Mouse (Mus musculus) hindlimb bud, embryonic 11.5 days (tissue): ENCODE measurements at regions not wholly inside any gene's neighbourhood (a gene's known extent, or its start where the extent isn't known, plus 50 kb on each side); places are given as distances from the start of the nearest gene placed in this dataset.
"Not testable (repeated sequence)": the region's sequence is repeated elsewhere in the genome, so short reads cannot be mapped to it uniquely, and the experiment has no call there.

Experiments used
- DNase-seq: peaks from one replicate; pipeline ENCODE4 v3.0.0-alpha.2; 2012; ENCODE audit warnings: low read depth, low spot score; ENCODE audit errors: extremely low spot score

DNA sequence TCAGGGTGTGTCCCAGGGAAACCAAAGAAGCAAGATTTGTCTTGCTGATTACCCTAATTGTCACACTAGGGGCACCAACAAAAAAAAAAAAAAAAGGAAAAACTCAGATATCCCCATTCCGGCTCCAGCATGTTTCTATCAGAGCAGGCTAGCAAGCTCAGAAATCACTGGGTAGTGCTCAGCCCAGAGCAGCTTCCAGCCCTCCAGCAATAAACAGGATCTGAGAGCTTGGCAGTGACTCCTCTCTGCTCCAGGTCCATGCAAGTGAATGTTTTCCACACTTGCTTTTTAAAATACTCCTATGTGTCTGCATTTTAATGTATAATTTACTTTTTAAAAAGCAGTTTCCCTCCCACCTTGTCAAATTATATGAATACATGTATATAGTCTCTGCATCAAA is 290.8 kb downstream of the Car8 start:
- DNase-seq = no peak

DNA sequence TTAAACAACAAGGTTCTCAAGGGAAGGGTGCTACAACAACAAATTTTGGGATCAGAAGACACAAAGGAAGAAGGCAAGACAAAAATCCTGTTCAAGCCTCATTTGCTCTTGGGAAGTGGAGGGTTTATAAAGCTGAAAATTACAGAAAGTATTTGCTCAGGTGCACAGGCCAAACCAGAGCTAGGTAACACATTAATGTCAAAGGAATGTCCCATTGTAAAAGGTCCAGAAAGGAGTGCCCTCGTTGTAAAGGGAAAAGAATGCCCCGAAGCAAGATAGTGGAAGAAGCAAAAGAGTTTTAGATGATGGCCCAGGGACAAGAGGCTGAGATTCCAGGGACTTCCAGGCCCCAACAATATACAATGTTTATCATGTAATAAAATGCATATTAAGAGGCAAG is 317.3 kb downstream of the Car8 start:
- no peak for DNase-seq

DNA sequence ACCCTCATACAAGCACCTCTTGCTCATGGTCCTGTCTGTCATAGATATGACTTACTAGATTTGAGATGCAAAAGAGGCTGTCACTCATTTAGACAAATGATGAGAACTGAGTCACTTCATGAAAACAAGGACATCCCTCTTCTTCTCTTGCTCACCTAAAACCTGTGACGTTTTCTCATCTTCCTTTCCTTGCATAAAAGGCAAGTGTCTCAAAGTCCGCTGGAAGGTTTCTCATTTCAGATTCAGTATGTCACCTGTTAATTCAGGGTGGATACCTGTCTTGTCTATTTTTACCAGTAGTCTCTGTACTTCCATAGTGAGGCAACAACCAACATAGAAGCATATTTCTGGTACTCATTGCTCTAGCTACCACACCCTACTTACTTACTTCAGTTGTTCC is 325.6 kb downstream of the Car8 start:
- no peak for DNase-seq

DNA sequence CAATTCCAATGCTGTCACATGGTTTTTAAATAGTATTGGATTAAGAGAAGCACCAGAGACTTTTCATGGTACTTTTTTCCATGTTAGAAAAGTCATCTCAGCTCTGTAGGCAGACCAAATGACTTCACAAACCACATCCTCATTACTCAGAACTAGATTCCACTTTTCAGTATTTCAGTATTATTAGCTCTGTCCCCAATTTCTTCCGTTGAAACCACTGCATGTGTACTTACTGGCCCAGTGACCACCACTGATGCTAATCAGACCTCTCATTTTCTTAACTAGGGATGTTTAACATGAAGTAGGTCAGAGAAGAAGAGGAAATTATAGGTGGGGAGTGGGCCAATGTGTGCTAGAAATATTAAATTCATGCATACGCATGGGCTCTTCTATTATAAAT is 326.2 kb downstream of the Car8 start:
- DNase-seq = no peak

DNA sequence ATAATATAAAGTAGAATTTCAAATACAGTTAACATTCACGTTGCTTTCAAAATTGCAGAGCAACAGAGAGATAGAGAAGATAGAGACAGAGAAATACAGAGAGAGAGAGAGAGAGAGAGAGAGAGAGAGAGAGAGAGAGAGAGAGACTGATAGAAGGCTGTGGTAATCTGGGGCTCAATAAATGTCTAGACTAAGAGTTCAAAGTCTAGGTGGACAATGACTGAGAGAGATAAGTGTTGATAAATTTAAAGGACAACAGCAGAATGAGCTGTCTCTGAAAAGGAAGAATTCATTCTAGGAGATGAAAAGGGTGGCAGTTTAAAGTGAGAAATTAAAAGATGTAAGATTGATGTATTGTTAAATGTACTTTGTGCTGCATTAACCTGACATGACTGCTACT is 335.7 kb downstream of the Car8 start:
- DNase-seq = no peak

DNA sequence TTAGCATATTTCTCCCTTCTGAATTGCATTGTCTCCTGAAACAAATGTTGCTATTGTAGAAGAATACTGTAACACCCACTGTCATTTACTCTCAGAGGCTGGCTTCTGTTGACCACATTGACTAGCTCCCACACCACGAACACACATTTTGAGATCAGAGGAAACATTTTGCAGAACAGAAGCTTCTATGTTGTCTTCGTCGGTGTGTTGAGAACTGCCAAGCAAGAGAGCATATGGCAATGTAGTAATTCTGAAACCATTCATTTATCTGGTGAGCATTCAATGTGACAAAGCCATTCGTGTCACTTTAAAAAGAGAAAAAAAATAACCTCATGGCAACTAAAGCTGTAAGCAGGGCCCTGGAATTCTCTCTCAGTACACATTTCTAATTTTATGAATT is 343.9 kb downstream of the Car8 start:
- DNase-seq = no peak

DNA sequence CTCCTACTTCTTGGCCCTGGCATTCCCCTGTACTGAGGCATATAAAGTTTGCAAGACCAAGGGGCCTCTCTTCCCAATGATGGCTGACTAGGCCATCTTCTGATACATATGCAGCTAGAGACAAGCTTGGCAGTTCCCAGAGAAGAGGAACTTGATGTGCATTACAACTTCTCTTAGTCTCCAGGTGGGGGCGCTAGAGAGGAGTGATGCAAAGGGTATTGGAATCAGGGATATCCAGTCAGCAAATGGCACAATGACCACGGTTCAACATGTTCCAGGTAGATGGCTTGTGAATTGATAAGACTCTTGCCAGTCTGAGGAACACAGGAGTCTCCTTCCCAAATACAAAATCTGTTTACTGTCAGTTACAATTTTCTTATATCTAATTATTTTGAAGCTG is 347.7 kb downstream of the Car8 start:
- no peak for DNase-seq

DNA sequence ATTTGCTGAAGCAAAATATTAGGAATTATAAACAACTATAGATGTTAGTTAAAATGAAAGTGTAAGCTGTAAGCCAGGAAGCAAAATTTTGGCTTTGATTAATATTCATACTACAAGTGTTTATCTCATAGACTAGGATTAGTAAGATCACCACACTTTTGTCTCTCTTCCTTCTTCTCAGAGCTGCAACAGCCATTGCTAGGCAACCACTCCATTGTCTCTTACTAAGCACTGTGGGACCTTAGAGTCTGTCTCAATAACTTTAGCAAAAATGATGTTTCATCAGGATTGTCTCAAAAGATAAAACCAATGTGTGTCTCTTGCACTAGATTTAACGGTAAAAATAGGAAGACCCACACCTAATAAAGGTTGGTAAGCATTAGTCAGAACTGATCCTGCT is 384.3 kb downstream of the Car8 start:
- DNase-seq = no peak

DNA sequence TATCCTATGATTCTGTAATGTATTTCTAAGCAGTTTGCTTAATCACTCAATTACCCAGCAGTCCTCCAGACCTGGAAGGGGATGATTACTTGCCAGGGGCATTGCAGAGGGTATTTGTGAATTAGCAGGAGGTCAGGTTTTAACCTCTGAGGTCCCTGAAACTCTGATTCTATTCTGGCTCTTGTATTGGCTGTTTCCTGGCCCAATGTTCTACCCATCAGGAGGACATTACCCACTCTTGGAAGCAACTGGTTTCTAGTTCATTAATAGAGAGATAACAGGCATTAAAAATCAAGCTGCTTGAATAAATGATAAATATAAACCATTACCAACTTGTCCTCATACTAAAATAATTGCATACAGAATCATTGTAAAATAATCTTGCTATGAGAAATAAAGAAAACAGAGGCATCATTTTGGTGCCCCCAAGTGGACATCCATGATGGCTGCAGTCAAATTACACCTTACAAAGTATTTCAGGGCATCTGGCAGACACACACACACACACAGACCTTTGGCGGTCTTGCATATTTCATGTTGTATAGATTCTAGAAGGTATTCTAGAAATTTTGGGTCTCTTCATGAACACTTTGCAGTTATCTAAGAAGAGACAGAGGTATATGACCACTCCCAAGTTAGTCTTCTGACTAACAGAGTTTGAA is 385.6 kb downstream of the Car8 start:
- DNase-seq = no peak

DNA sequence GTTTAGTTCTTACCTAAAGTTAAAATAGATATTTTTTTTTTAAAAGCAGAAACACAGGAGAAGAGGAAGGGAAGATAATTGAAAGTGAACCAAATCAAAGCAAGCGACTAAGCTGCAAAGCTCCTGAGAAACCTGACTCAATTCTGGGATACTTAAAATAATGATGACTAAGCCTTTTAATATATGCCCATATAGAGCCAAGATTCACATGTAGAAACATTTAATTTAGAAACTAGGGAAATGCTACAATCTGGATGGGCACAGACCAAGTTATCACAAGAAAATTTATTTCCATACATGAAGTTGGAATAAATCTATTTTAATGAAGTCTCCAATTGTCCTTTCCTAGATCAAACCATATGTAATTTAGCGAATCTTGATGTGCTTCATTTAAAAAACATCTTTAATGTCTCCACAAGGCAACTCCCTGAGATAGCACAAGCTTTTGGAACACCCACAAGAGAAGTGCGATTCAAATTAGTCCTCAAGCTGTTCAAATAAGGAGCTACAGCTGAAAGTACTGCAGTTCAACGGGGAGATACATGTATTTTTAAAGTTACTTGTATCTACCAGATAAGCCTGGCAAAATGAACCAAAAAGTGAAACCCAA is 386.7 kb downstream of the Car8 start:
- no peak for DNase-seq

DNA sequence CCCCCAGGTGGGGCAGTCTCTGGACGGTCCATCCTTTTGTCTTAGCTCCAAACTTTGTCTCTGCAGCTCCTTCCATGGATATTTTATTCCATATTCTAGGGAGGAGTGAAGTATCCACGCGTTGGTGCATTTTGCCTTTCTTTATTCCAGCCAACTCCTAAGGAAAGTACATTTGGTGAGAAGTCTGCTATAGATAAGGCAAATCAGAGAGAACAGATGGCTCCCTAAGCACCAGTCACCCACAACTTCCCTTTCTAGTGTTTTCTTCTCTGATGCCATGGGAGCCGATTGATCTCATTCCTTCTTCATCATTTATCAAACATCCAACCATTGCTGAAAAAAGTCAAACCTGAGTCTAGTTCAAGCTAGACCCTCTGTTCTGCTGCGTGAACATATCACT is 391.4 kb downstream of the Car8 start:
- DNase-seq = no peak

DNA sequence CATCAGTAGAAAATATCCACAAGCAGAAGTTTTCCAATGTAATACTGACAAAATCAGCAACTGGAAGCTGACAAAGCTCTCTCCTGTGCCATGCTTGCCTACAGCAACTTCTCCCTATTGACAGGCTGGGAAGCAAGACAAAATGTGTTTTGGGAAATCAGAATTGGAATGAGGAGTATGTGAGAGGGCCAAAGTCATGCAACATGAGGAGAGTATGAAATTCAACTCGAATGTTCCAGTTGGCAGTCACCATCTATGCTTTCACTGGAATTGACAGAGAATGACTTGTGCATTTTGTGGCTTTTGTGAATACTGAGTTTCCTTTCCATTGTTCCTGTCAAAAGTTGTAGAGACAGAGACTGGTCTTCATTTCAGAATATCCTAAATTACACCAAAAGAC is 409.7 kb downstream of the Car8 start:
- no peak for DNase-seq

DNA sequence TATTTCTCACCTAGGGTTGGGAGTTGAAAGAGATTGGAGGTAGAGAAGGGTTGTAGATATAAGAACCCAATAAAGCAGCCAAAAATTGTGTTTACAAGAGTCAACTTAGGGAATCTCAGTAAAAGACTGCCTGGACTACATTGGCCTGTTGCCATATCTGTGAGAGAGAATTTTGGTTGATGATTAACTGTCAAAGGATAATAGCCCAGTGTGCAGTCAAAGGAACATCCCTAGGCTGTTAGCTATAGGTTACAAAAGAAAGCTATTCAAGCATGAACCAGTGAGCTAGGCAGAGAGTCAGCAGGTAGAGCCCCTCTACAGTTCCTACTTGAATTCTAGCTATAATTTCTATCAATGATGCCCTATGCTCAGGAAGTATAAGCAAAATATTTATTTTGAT is 419.0 kb downstream of the Car8 start:
- no peak for DNase-seq

DNA sequence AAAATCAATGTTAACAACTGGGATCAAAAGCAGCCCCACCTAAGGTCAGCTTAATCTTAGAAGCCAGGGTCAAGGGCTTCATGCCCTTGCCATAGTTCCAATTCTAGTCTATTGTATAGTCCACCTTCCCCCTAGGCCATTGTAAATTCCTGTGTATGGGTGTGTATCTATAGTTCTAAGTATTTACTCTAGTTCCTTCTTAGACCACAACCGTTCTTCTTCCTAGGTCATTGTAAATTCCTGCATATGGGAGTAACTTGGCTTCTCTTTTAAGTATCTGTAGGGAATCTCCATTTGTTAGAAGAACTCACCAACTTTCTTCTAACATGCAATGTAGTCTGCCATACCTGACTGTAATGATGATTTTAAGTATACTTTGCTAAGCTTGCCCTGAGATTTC is 461.1 kb downstream of the Car8 start:
- not testable (repeated sequence) for DNase-seq

DNA sequence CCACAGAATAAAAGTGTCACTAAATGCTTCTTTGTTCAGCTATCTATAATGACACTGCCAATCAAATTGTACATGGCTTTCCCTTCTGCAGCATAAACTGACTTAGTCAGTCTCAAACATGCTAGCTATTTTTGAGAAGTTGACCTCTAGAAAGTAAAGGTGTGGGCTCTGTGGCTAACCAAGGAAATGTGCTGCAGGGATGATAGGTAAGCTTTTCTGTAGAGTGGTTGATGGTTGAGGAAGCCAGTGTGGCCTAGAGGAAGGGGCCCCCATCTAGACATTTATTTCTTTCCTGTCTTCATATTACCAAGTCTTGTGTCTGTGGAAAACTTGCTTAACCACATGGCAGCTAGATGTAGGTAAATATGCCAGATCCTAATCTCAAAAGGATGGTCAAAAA is 483.4 kb downstream of the Car8 start:
- no peak for DNase-seq

DNA sequence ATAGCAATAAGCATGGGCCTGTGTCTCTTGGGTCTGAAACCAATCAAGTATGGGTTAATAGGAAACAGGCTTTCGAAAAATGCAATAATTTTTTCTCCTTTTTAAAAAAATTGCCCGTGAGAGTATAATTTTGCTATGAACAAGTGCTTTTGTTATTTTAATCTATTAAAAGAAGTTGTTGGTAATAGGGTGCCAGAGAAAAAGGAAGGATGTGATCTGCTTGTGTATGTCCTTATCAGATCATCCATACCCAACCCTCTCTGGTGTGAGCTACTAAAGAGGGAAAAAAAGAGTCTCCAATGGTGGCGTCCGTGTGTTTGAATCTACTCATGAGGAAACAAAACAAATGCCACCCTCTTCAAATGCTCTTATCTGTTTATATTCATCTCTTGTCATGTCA is 484.9 kb downstream of the Car8 start:
- no peak for DNase-seq

DNA sequence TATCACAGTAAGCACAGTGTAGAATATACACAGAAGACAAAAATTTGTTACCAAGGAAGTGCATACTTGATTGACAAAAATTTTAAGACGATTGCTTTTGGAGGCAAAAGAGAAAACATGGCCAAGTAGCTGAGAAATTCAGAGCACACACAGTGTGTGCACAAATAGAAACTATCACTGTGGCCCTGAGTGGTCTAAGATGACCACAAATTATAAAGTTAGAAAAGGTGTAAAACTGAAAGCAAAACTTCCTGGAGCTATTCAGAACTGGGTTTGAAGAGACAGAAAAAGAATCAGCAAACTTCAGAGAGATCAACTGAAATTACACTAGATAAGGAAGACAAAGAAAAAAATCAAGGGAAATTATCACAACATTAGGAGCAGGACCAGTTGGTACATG is 487.6 kb downstream of the Car8 start:
- DNase-seq = no peak

DNA sequence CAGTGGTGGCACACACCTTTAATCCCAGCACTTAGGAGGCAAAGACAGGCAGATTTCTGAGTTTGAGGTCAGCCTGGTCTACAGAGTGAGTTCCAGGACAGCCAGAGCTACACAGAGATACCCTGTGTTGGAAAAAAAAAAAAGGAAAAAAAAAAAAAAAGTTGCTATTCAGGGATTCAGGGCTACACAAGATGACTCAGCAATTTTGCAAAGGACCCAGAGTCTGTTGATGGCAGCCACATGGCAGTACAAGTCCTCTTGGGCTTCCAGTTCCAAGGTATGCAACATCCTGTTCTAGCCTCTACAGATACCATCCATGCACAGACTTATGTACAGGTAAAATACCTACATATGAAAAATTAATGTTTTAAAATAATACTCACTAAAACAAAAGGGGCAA is 515.9 kb downstream of the Car8 start:
- no peak for DNase-seq

DNA sequence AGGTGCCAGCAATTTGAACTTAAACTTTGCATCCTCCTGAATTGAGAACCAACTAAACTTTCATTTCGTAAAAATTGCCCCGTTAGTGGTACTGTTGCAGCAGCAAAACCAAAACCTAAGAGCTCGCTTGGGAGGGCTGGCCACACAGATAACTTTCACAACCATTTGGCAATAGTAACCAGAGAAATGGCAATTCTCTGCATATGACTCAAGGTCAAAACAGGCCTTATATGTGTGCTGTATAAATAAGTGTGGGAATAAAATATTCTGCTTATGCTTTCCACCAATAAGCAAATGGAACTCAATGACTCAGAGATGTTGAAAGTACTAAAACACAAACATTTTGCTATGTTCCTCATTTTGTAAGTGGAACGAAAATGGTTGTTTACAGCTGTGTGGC is 550.3 kb downstream of the Car8 start:
- DNase-seq = no peak

DNA sequence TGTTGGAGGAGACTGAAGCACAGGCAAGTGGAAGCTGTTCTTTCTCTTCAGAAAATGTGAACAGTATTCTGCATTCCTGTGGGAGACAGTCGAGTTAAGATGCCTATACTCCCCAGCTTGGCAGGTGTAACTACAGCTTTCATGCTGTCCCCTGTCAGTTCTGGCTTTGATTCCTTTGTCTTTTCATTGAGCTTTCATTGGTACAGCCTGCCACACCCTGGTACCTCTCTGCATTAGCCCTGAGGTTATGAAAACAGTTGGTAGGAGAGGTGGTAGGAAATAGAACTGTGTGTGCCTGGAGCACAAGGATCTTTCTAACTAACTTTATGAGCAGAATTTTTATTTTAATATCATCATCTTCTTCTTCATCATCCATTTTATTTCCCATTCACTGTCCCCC is 551.6 kb downstream of the Car8 start:
- DNase-seq = no peak

DNA sequence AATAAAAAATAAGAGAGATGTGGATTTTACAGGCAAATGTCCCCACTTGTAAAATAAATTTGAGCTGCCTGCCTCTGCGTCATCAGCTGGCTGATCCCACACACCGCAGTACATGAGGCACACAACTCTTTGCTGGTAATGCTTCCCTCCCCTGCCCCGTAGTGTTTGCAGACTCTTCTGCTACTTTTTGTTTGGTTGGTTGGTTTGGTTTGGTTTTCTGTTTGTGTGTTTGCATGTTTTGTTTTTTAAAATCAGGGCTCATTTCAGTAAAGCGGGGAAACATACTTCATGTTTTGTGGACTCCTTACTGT is 568.1 kb downstream of the Car8 start:
- DNase-seq = no peak

DNA sequence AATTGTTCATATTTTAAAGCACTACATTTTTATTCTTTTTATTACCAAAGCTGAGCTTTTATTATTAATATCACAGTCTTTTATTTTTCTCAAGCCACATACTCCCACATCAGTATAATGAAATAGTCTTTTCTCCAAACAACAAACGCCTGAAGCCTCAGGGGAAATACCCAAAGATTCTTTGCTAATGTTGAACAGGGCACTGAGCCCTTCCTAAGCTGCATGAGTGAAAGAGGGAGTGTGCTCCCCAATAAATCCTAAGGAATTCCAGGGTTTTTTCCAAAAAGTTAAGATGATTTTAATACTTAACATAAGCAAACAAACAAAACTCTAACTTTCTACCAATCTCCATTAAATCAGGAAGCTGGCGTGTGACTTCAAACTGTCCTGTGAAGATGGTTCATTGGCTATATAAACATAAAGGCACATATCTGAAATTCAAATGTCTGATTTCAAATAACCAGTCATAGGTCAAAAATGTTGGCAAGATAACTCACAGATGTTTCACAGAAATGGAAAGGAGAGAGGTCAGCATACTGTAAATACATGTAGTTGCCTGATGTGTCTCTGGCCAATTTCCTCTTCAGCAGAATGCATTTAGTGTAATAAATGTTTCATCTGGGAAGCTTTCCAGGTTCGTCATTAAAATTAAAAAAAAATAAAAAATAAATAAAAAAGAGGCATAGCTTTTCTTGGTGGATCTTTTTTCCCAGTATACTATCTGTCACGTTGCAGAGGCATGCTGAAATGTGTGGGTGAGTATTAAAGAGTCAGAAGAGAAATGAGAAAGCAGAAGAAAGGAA is 568.6 kb downstream of the Car8 start:
- DNase-seq = no peak
